Mouse (Mus musculus): Measurements from ENCODE around the gene Mfsd10.
"Not testable (repeated sequence)": the region's sequence is repeated elsewhere in the genome, so short reads cannot be mapped to it uniquely, and the experiment has no call there.

The Mfsd10 gene

DNA sequence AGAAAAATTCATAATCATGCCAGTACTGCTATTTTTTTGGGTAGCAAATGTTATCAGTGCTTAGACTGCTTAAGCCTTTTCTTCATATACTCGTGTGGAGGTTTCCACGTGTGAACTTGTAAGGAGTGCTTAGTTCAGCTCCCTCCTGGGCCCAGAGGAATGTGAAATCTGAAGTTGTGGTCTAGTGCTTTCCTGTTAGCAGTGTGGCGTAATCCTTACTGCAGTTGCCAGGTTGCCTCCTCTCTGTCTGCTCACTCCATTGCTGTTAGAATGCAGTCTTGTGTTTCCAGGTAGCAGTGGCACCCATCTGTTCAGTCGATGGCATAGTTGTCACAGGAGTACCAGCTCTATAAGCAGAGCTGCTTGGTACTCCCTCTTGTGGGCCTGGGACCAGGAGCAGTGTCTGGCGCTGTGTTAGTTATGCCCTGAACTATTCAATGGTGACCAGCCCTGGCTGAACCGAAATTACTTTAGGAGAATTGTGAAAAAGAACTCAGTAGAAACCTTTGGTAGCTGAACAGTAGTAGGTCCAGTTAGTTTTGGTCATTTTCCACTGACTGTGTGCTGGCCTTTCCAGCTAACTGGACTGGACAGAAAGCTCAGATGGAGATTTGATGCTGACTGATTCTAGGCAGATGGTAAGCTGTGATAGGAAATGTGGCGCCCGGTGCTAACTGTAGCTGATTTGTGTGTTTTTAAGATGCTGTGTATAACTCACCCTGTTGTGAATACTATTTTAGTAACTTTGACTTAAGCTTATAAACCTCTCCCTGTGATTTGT is 29.7 kb downstream of the Mfsd10 start:
- DNase-seq (ENCODE audit: extremely low read depth, low read depth, low spot score), result no peak

GRCm38 (mm10) chr5:34604576-34604975 is 32.4 kb downstream of the Mfsd10 start:
- DNase-seq (ENCODE audit: extremely low read depth, low read depth, low spot score), result no peak

DNA sequence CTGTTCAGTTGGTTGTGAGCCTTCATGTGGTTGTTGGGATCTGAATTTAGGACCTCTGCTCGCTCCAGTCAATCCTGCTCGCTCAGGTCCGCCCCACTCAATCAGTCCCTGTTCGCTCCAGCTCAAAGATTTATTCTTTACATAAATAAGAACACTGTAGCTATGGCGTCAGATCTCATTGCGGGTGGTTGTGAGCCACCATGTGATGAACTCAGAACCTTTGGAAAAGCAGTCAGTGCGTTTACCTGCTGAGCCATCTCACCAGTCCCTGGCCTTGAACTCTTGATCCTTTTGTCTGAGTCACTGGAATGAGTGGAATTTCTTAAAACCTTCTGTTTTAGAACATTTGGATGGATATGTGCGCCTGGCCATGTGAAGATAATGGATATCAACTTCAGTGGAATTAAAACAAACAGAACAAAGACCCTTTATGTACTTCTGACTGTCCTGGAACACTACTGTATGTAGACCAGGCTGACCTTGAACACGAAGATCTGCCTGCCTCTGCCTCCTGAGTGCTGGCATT is 43.7 kb downstream of the Mfsd10 start:
- DNase-seq (ENCODE audit: extremely low read depth, low read depth, low spot score), result no peak

GRCm38 (mm10) chr5:34592666-34593065 is 44.3 kb downstream of the Mfsd10 start:
- no peak for DNase-seq (ENCODE audit: extremely low read depth, low read depth, low spot score)

DNA sequence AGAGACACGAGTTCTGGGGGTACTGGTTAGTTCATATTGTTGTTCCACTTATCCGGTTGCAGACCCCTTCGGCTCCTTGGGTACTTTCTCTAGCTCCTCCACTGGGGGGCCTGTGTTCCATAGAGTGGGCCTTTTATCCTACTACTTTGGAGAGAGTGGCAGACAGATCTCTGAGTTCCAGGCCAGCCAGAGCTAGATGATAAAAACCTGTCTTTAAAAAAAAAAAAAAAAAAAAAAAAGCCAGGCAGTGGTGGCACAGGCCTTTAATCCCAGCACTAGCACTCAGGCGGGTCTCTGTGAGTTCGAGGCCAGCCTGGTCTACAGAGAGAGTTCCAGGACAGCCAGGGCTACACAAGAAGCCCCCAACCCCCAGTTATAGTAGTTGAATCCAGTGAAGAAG is 44.8 kb downstream of the Mfsd10 start:
- DNase-seq (ENCODE audit: extremely low read depth, low read depth, low spot score), result not testable (repeated sequence)

DNA sequence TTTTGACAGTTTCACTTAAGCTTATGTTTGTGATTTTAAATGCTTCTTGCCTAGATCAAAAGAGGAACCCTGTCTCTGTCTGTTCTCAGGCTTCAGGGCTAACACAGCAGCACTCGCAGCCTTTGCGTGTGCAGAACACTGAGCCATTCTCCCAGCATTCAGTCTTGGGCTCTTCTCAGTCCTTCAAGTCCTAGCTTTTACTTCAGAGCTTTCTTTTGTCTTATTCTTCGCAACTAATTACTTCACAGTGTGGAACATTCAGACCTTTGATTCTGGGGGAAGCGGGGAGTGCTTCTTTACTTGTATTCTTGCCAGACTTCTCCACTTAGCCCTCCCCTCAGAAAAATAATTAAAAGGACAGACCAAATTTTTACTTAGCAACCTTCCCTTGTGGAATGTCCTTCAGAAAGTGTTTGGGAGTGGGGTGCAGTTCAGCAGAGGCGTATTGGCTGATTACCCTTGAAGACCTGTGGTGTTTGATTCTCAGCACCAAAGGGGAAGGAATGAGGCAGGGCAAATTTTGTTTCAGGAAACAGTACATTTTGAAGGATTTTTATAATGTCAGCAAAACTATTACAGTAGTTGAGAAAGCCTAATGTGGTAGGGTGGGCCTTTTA is 45.5 kb downstream of the Mfsd10 start:
- no peak for DNase-seq (ENCODE audit: extremely low read depth, low read depth, low spot score)

- DNase-seq (ENCODE audit: extremely low read depth, low read depth, low spot score), result no peak
Observed at GRCm38 (mm10) chr5:34590702-34591101, 46.3 kb downstream of the Mfsd10 start.

GRCm38 (mm10) chr5:34590059-34590458 is 47.0 kb downstream of the Mfsd10 start:
- no peak for DNase-seq (ENCODE audit: extremely low read depth, low read depth, low spot score)

DNA sequence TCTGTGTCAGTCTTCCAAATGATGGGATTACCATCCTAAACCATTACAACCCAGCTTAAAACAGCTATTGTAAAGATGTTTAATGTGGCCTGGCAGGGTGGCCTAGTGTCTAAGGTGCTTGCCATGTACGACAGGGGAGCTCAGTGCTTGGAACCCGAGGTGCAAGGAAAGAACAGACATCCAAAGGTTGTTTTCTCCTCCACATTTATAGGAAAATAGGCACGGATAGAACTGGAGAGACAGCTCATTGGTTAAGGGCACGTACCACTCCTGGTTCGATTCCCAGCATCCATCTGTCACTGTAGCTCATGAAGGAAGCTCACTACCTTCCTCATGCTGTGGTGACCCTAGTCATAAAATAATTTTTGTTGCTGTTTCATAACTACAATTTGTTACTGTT is 49.1 kb downstream of the Mfsd10 start:
- DNase-seq (ENCODE audit: extremely low read depth, low read depth, low spot score), result no peak

GRCm38 (mm10) chr5:34585216-34585615 is 51.8 kb downstream of the Mfsd10 start:
- no peak for DNase-seq (ENCODE audit: extremely low read depth, low read depth, low spot score)

All from fat pad, adult 2 months (tissue).